Mouse (Mus musculus): Measurements from ENCODE around the gene F12. TPM values are rescaled to one million over a fixed set of nuclear protein-coding genes. Genes with fewer than 3 reads are reported as not detected.

The F12 gene
- polyA plus RNA-seq, 1 experiment = 0.03 TPM

GRCm38 (mm10) chr13:55371740-55372139 lies 54.9 kb downstream of the F12 start:
- WGBS = 68% methylated on average over 5 of the region's 5 CpGs
- no peaks in the 10 kb centered on the region for H3K27me3 ChIP-seq (replicated peaks; ENCODE audit: control insufficient read depth, insufficient read depth, low read length)
- no peak overlapping the region for H3K27ac ChIP-seq (ENCODE audit: insufficient read depth, low read depth, low read length)
- no peak for TF ChIP-seq CTCF (conservative IDR thresholded peaks at IDR 0.05; ENCODE audit: insufficient read depth, insufficient read length, low read depth, low read length)
- TF ChIP-seq POLR2A (IDR thresholded peaks at IDR 0.05; ENCODE audit: low read depth, low read length) = no peak
- no peak for DNase-seq
- no peaks in the 10 kb centered on the region for H3K36me3 ChIP-seq (ENCODE audit: control insufficient read depth, insufficient read depth, low read length)
- no peaks in the 10 kb centered on the region for H3K4me1 ChIP-seq (ENCODE audit: control insufficient read depth, insufficient read depth, low read length)
- H3K4me3 ChIP-seq (ENCODE audit: insufficient read depth, low read depth, low read length) = no peak overlapping the region

- no peaks in the 10 kb centered on the region for H3K36me3 ChIP-seq (ENCODE audit: control insufficient read depth, insufficient read depth, low read length)
- WGBS = 73% methylated on average over 8 of the region's 8 CpGs
- DNase-seq = no peak
- no peak overlapping the region for H3K4me3 ChIP-seq (ENCODE audit: insufficient read depth, low read depth, low read length)
- TF ChIP-seq POLR2A (IDR thresholded peaks at IDR 0.05; ENCODE audit: low read depth, low read length) (no peak), CTCF (conservative IDR thresholded peaks at IDR 0.05; ENCODE audit: insufficient read depth, insufficient read length, low read depth, low read length) (no peak)
- H3K27ac ChIP-seq (ENCODE audit: insufficient read depth, low read depth, low read length) = no peak overlapping the region
- H3K27me3 ChIP-seq (replicated peaks; ENCODE audit: control insufficient read depth, insufficient read depth, low read length) = no peaks in the 10 kb centered on the region
- no peaks in the 10 kb centered on the region for H3K4me1 ChIP-seq (ENCODE audit: control insufficient read depth, insufficient read depth, low read length)
Observed at GRCm38 (mm10) chr13:55371007-55371681, 55.4 kb downstream of the F12 start.

- Histone ChIP-seq H3K36me3 (ENCODE audit: control insufficient read depth, insufficient read depth, low read length) (no peaks in the 10 kb centered on the region), H3K4me3 (ENCODE audit: insufficient read depth, low read depth, low read length) (peak overlapping the region; percentile 19; the same call in 1 of the 2 replicates), H3K27ac (ENCODE audit: insufficient read depth, low read depth, low read length) (0 out of 2 replicates have a peak overlapping the region, but pooled peaks have one; percentile 30), H3K4me1 (ENCODE audit: control insufficient read depth, insufficient read depth, low read length) (no peaks in the 10 kb centered on the region), H3K27me3 (replicated peaks; ENCODE audit: control insufficient read depth, insufficient read depth, low read length) (no peaks in the 10 kb centered on the region)
- DNase-seq = peak; percentile 88
- WGBS = 32% methylated on average over 3 of the region's 3 CpGs
- TF ChIP-seq POLR2A (IDR thresholded peaks at IDR 0.05; ENCODE audit: low read depth, low read length) (no peak), CTCF (conservative IDR thresholded peaks at IDR 0.05; ENCODE audit: insufficient read depth, insufficient read length, low read depth, low read length) (no peak)
Observed at GRCm38 (mm10) chr13:55370234-55370633, 56.4 kb downstream of the F12 start.

- Histone ChIP-seq H3K4me1 (ENCODE audit: control insufficient read depth, insufficient read depth, low read length) (no peaks in the 10 kb centered on the region), H3K27ac (ENCODE audit: insufficient read depth, low read depth, low read length) (peak within 1 kb of the TSS; percentile 30; the same call in 1 of the 2 replicates), H3K36me3 (ENCODE audit: control insufficient read depth, insufficient read depth, low read length) (no peaks in the 10 kb centered on the region), H3K27me3 (replicated peaks; ENCODE audit: control insufficient read depth, insufficient read depth, low read length) (no peaks in the 10 kb centered on the region), H3K4me3 (ENCODE audit: insufficient read depth, low read depth, low read length) (peak within 1 kb of the TSS; percentile 19)
- 42% methylated on average over 13 of the region's 13 CpGs for WGBS
- TF ChIP-seq CTCF (conservative IDR thresholded peaks at IDR 0.05; ENCODE audit: insufficient read depth, insufficient read length, low read depth, low read length) = no peak
- peak; percentile 24 for DNase-seq
Observed at GRCm38 (mm10) chr13:55369531-55370114, 57.0 kb downstream of the F12 start, which contains the start of gene Rgs14. Rgs14 (plus strand) TSS chr13:55369732.

- Histone ChIP-seq H3K4me3 (ENCODE audit: insufficient read depth, low read depth, low read length) (no peak overlapping the region), H3K4me1 (ENCODE audit: control insufficient read depth, insufficient read depth, low read length) (no peaks in the 10 kb centered on the region), H3K27me3 (replicated peaks; ENCODE audit: control insufficient read depth, insufficient read depth, low read length) (no peaks in the 10 kb centered on the region), H3K27ac (ENCODE audit: insufficient read depth, low read depth, low read length) (no peak overlapping the region), H3K36me3 (ENCODE audit: control insufficient read depth, insufficient read depth, low read length) (no peaks in the 10 kb centered on the region)
- TF ChIP-seq POLR2A (IDR thresholded peaks at IDR 0.05; ENCODE audit: low read depth, low read length) = no peak
- TF ChIP-seq CTCF (conservative IDR thresholded peaks at IDR 0.05; ENCODE audit: insufficient read depth, insufficient read length, low read depth, low read length) = peak; percentile 40
- WGBS = 78% methylated on average over 7 of the region's 7 CpGs
- peak; percentile 41 for DNase-seq
Observed at GRCm38 (mm10) chr13:55368401-55368800, 58.2 kb downstream of the F12 start.

Other genes starting within 250 kb of the F12 start
- gene Nsd1, start 217.0 kb downstream of the F12 start, polyA plus RNA-seq (2012; rRNA removed) = 17.6 and 19.6 TPM in 2 replicates
- gene Prelid1, start 106.3 kb downstream of the F12 start, polyA plus RNA-seq (2012; rRNA removed) = 542 and 589 TPM in 2 replicates
- 81.8 and 89.8 TPM in 2 replicates for gene Rab24, start 104.8 kb downstream of the F12 start, polyA plus RNA-seq (2012; rRNA removed)
- 1.2 and 1.3 TPM in 2 replicates for gene Mxd3, start 97.0 kb downstream of the F12 start, polyA plus RNA-seq (2012; rRNA removed)
- gene Lman2, start 64.0 kb downstream of the F12 start, polyA plus RNA-seq (2012; rRNA removed) = 114 and 126 TPM in 2 replicates
- gene Rgs14, start 57.1 kb downstream of the F12 start, polyA plus RNA-seq (2012; rRNA removed) = 3.3 and 4.2 TPM in 2 replicates
- 9,073 and 10,701 TPM in 2 replicates for gene Slc34a1, start 28.6 kb downstream of the F12 start, polyA plus RNA-seq (2012; rRNA removed)
- not detected in 2 replicates for gene Pfn3, start 11.6 kb downstream of the F12 start, polyA plus RNA-seq (2012; rRNA removed)
- 23.4 and 27.4 TPM in 2 replicates for gene Grk6, start 18.3 kb upstream of the F12 start, polyA plus RNA-seq (2012; rRNA removed)
- 0.64 and 0.81 TPM in 2 replicates for gene Prr7, start 37.5 kb upstream of the F12 start, polyA plus RNA-seq (2012; rRNA removed)
- gene Dbn1, start 61.3 kb upstream of the F12 start, polyA plus RNA-seq (2012; rRNA removed) = 16.9 and 21.0 TPM in 2 replicates
- gene Pdlim7, start 86.9 kb upstream of the F12 start, polyA plus RNA-seq (2012; rRNA removed) = 22.8 and 23.5 TPM in 2 replicates
- gene Dok3, start 102.5 kb upstream of the F12 start, polyA plus RNA-seq (2012; rRNA removed) = 4.7 and 7.7 TPM in 2 replicates
- 68.5 and 71.2 TPM in 2 replicates for gene Ddx41, start 109.9 kb upstream of the F12 start, polyA plus RNA-seq (2012; rRNA removed)
- 85.6 and 102 TPM in 2 replicates for gene Fam193b, start 144.3 kb upstream of the F12 start, polyA plus RNA-seq (2012; rRNA removed)
- gene Tmed9, start 146.9 kb upstream of the F12 start, polyA plus RNA-seq (2012; rRNA removed) = 74.0 and 92.5 TPM in 2 replicates
- gene B4galt7, start 173.1 kb upstream of the F12 start, polyA plus RNA-seq (2012; rRNA removed) = 15.0 and 15.7 TPM in 2 replicates
- 21.4 and 26.6 TPM in 2 replicates for gene Caml, start 196.2 kb upstream of the F12 start, polyA plus RNA-seq (2012; rRNA removed)
- 12.3 and 13.0 TPM in 2 replicates for gene Ddx46, start 208.2 kb upstream of the F12 start, polyA plus RNA-seq (2012; rRNA removed)

All from kidney, adult 2 months (tissue).